Mouse (Mus musculus) lung, postnatal 0 days (tissue): Measurements from ENCODE around the gene Igsf23. TPM values are rescaled to one million over a fixed set of nuclear protein-coding genes. Genes with fewer than 3 reads are reported as not detected.

ENCODE experiments used
- ATAC-seq: fragments of 200-750 bp; cut with Nextera tagmentation; 2 replicates; pipeline ENCODE4 v1.8.0; 2017; ENCODE audit warnings: moderate library complexity
- DNase-seq: peaks from one replicate; pipeline ENCODE4 v3.0.0-alpha.2; 2016; ENCODE audit warnings: low spot score
- H3K27ac ChIP-seq: fragments of 300-500 bp; sonication (generic); 2 replicates; pipeline ENCODE4 v1.5.1; 2014; ENCODE audit warnings: antibody characterized with exemption, mild to moderate bottlenecking, low read length, mixed read lengths
- H3K27me3 ChIP-seq: fragments of 300-500 bp; sonication (generic); replicated peaks from 2 replicates; pipeline ENCODE4 v1.6.1; 2014; ENCODE audit warnings: low read length, mixed read lengths; ENCODE audit not compliant: insufficient read depth
- H3K36me3 ChIP-seq: fragments of 300-500 bp; sonication (generic); 2 replicates; pipeline ENCODE4 v1.6.1; 2014; ENCODE audit warnings: low read length, mixed read lengths; ENCODE audit not compliant: insufficient read depth
- H3K4me1 ChIP-seq: fragments of 300-500 bp; sonication (generic); 2 replicates; pipeline ENCODE4 v1.6.1; 2014; ENCODE audit warnings: antibody characterized with exemption, low read depth, low read length, mixed read lengths; ENCODE audit not compliant: insufficient read depth
- H3K4me2 ChIP-seq: fragments of 300-500 bp; sonication (generic); replicated peaks from 2 replicates; pipeline ENCODE4 v1.6.1; 2014; ENCODE audit warnings: low read depth, mild to moderate bottlenecking, low read length, moderate library complexity, mixed read lengths
- H3K4me3 ChIP-seq: fragments of 300-500 bp; sonication (generic); 2 replicates; pipeline ENCODE4 v1.5.1; 2014; ENCODE audit warnings: low read depth, low read length
- H3K9ac ChIP-seq: fragments of 300-500 bp; sonication (generic); replicated peaks from 2 replicates; pipeline ENCODE4 v1.6.1; 2014; ENCODE audit warnings: low read depth, mild to moderate bottlenecking
- H3K9me3 ChIP-seq: fragments of 300-500 bp; sonication (generic); 2 replicates; pipeline ENCODE4 v1.6.1; 2016; ENCODE audit warnings: low read length, mixed read lengths
- CTCF ChIP-seq: IDR thresholded peaks from 2 replicates; pipeline ENCODE4 v1.5.1; 2016; ENCODE audit warnings: antibody characterized with exemption, mild to moderate bottlenecking
- EP300 ChIP-seq: IDR thresholded peaks from 2 replicates; pipeline ENCODE4 v1.6.1; 2016; ENCODE audit warnings: antibody characterized with exemption, mild to moderate bottlenecking, control low read depth
- WGBS: fragments of 180-500 bp; shearing (Covaris S2); extraction: QIAGEN DNeasy Blood & Tissue Kit; methylation state at CpG from one replicate; pipeline ENCODE4 v1.1.7; 2014; 5-methylcytosine and 5-hydroxymethylcytosine counted together
- polyA plus RNA-seq: library from polyadenylated mRNA; unstranded; fragments of >200 nt; fragmentation: Nextera tagmentation; extraction: Ambion mirVana; gene quantifications from 2 replicates; pipeline ENCODE4 v1.2.1, GENCODE M21; 2015

Igsf23 gene
- polyA plus RNA-seq, 1 experiment from 2014 or later = 0.90 TPM

DNA sequence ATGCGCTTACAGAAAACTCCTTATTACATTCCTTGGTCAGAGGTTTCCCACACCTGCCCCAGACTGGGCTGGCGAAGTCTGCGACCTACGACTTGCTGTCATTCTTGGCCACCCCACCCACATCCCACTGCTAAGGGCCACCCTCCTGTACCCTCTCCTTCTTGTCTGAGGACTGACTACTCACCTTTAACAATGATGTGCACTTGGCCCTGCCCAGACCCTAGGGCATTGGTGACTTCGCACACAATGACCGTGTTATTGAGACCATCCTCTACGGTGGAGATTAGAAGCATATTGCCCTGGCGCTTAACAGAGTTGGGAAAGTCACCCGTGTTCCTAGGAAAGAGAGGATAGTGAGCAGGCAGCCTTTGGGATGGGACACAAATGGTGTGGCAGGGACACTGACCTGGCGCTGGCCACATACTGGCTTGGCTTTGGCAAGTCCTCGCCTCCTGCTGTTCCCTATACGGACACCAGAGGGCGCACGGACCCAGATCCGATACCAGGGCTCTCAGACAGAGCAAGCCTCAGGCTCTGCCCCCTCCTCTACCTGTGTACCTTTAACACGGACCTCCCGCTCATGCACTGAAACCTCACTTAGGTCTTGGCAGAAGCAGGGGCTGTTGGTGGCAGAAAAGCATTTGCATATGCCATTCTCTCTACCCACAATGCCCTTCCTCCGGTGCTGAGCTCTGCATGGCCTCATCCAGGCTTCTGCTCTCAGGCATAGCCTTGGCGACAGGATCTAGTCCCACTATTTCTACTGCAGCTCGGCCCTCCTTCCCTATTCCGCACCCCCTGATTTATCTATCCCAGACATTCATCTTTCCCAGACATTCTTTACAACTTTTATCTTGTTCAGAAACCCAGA lies 39.9 kb downstream of the Igsf23 start:
- WGBS = 51% methylated on average over 21 of the region's 21 CpGs
- peak; percentile 70 for DNase-seq

DNA sequence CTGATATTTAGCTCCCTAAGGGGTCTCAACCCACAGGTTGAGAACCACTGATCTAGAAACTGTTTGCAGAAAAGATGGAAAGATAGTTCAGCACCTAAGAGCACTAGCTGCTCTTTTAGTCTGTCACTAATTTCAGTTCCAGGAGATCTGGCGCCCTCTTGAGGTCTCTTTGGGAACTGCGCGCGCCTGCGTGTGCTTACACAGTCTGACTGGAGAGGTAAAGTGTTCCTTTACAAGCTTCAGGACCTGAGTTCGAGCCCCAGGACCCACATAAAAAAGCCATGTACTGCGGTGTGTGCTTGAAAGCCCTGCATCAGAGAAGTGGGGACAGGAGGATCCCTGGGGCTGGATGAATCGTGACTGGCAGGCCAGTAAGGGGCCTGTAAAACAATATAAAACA lies 60.7 kb downstream of the Igsf23 start:
- H3K36me3 ChIP-seq = no peaks in the 10 kb centered on the region
- H3K4me2 ChIP-seq = no peak overlapping the region
- WGBS = 35% methylated on average over 8 of the region's 8 CpGs
- no peaks in the 10 kb centered on the region for H3K4me1 ChIP-seq
- no peaks in the 10 kb centered on the region for H3K9me3 ChIP-seq
- no peak overlapping the region for H3K9ac ChIP-seq
- H3K4me3 ChIP-seq = no peak overlapping the region
- TF ChIP-seq EP300 = no peak
- peak; percentile 75 for TF ChIP-seq CTCF
- H3K27ac ChIP-seq = no peak overlapping the region
- ATAC-seq = no peak
- peak; percentile 47 for DNase-seq
- H3K27me3 ChIP-seq = no peaks in the 10 kb centered on the region

More for the DNA sequence above, 39.9 kb downstream of the Igsf23 start:
- TF ChIP-seq CTCF = peak; percentile 94
- no peak for TF ChIP-seq EP300
- Histone ChIP-seq H3K9ac (no peak overlapping the region), H3K4me1 (no peaks in the 10 kb centered on the region), H3K36me3 (peaks cover 40% of the 10 kb centered on the region), H3K27ac (no peak overlapping the region), H3K4me3 (no peak overlapping the region), H3K4me2 (no peak overlapping the region), H3K9me3 (no peaks in the 10 kb centered on the region), H3K27me3 (no peaks in the 10 kb centered on the region)
- ATAC-seq = peak; percentile 75

DNA sequence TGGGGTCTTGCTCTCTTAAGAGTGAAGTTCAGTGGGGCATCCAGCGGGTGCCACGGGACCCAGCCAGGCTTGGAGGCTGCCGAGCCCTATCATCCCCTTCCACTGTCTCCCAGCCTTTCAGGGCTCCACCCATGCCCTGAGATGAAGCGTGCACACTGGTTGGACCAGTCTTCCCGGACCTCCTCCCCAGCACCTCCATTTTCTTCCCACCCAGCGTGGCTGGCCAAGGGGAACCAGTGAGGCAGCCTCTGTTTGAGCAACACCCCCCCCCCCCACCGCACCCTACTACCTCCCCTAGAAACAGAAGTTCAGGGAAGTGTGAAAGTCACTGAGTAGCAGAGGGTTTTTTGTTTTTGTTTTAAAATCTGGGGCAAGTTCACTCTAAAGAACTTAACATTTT lies 62.7 kb downstream of the Igsf23 start, which contains the start of gene Ceacam19:
Ceacam19 (minus strand) TSS at position 117 of the 400 bp plus-strand sequence.
- Histone ChIP-seq H3K9me3 (no peaks in the 10 kb centered on the region), H3K36me3 (no peaks in the 10 kb centered on the region), H3K27me3 (no peaks in the 10 kb centered on the region), H3K4me2 (no peak within 1 kb of the TSS), H3K9ac (no peak within 1 kb of the TSS), H3K4me3 (no peak within 1 kb of the TSS), H3K27ac (no peak within 1 kb of the TSS), H3K4me1 (no peaks in the 10 kb centered on the region)
- 43% methylated on average over 7 of the region's 7 CpGs for WGBS
- ATAC-seq (no peak), DNase-seq (no peak)
- no peak for TF ChIP-seq EP300
- TF ChIP-seq CTCF = no peak

Other genes with a start within 250 kb of the Igsf23 start
- gene Tomm40, start 235.3 kb downstream of the Igsf23 start, polyA plus RNA-seq = 60.8 and 62.4 TPM in 2 replicates
- 113 and 116 TPM in 2 replicates for gene Nectin2, start 200.3 kb downstream of the Igsf23 start, polyA plus RNA-seq
- gene Bcam, start 179.7 kb downstream of the Igsf23 start, polyA plus RNA-seq = 477 and 507 TPM in 2 replicates
- gene Cblc, start 153.9 kb downstream of the Igsf23 start, polyA plus RNA-seq = 18.4 and 23.9 TPM in 2 replicates
- 8.3 and 20.0 TPM in 2 replicates for gene Bcl3, start 128.0 kb downstream of the Igsf23 start, polyA plus RNA-seq
- gene Gm19345, start 98.8 kb downstream of the Igsf23 start, polyA plus RNA-seq = 0.12 and 0.24 TPM in 2 replicates
- 0.13 and 0.18 TPM in 2 replicates for gene Ceacam16, start 89.5 kb downstream of the Igsf23 start, polyA plus RNA-seq
- 0.04 TPM in 1 of 2 replicates, not detected in the other for gene Ceacam19, start 62.8 kb downstream of the Igsf23 start, polyA plus RNA-seq
- 20.8 and 24.3 TPM in 2 replicates for gene Pvr, start 29.6 kb downstream of the Igsf23 start, polyA plus RNA-seq
- gene Ceacam20, start 14.7 kb upstream of the Igsf23 start, polyA plus RNA-seq = not detected in 2 replicates
- 0.06 TPM in 1 of 2 replicates, not detected in the other for gene Nlrp9b, start 40.7 kb upstream of the Igsf23 start, polyA plus RNA-seq
- not detected in 2 replicates for gene Vmn1r91, start 148.9 kb upstream of the Igsf23 start, polyA plus RNA-seq
- not detected in 2 replicates for gene Gm16442, start 171.8 kb upstream of the Igsf23 start, polyA plus RNA-seq
- gene Vmn1r93, start 188.3 kb upstream of the Igsf23 start, polyA plus RNA-seq = not detected in 2 replicates
- not detected in 2 replicates for gene Vmn1r94, start 217.6 kb upstream of the Igsf23 start, polyA plus RNA-seq
- not detected in 2 replicates for gene Vmn1r95, start 243.0 kb upstream of the Igsf23 start, polyA plus RNA-seq